Mouse (Mus musculus): Measurements from ENCODE around the gene Dcdc2b. TPM values are rescaled to one million over a fixed set of nuclear protein-coding genes. Genes with fewer than 3 reads are reported as not detected.

Gene Dcdc2b
- polyA plus RNA-seq, 1 experiment from 2014 or later = 1.7 TPM

DNA sequence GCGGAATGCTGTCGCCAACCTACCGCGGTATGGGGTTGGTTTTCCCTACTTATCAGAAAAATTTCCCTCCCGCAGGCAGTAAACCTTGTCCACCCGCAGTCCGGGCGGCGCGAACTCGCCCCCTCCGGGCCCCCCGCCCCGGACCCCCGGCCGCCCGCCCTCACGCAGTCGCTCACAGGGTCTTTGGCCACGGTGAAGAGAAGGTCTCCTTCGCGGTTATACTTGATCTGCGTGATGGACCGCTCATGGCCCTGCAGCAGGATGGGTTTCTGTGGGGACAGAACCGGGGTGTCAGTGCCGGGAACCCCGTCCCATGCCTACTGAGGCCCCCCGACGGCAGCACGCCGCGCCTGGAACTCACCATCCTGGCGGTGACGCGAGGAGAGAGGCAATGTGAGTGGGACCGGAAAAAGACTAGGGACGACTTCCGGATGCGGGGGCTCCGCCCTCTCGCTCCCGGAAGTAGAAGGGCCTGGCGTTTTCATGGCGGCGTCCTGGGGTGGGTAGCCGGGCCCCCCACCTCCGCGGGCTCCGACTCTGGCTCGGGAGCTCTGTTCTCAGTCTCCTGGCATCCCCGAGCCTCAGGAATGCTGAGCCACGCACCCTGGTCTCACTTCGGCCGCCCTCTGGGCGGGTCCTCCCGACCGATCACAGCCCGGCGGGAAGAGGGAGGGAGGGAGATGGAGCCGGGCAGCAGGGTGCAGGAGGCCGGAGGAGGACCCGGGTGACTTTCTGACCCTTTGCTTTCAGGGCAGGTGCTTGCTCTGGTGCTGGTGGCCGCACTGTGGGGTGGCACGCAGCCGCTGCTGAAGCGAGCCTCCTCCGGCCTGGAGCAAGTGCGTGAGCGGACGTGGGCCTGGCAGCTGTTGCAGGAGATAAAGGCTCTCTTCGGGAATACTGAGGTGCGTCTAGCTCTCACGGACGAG, 13.6 kb downstream of the Dcdc2b start, which contains the start of the genes Eif3i and Tmem234:
TSS of gene Eif3i (minus strand) at position 416 of the 926 bp plus-strand sequence.
TSS of gene Tmem234 (plus strand) at position 436 of the 926 bp plus-strand sequence.
- Histone ChIP-seq H3K36me3 (peaks cover 41% of the 10 kb centered on the region), H3K27me3 (no peaks in the 10 kb centered on the region), H3K4me2 (peak within 1 kb of the TSS; percentile 85), H3K27ac (peak within 1 kb of the TSS; percentile 82), H3K4me3 (peak within 1 kb of the TSS; percentile 96), H3K4me1 (replicated peaks) (peaks cover 26% of the 10 kb centered on the region), H3K9me3 (replicated peaks) (no peaks in the 10 kb centered on the region), H3K9ac (peak within 1 kb of the TSS; percentile 91)
- under 1% methylated on average over 74 of the region's 74 CpGs for WGBS
- peak; percentile 87 for ATAC-seq (replicated peaks; ENCODE audit: insufficient number of reproducible peaks, insufficient read depth, low FRiP score, low read depth)

DNA sequence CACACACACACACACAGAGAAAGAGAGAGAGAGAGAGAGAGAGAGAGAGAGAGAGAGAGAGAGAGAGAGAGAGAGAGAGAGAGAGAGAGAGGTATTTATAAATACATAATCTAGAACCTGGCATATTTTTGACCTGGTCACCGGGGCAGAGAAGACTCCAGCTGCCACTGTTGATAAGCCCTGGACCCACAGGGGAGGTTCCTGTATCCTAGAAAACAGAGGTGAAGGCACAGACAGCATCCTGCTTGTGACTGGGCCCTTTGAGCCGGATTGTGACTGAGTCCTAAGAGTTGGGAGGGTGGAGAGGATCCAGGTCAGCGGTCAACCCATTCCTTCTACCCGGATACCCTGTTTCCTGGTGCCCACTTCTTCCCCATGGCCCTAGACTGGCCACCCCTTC, 25.2 kb downstream of the Dcdc2b start:
- Histone ChIP-seq H3K36me3 (peaks cover 30% of the 10 kb centered on the region), H3K4me1 (replicated peaks) (peaks cover 13% of the 10 kb centered on the region), H3K4me2 (no peak overlapping the region), H3K4me3 (no peak overlapping the region), H3K9me3 (replicated peaks) (no peaks in the 10 kb centered on the region), H3K9ac (no peak overlapping the region), H3K27me3 (no peaks in the 10 kb centered on the region), H3K27ac (no peak overlapping the region)
- WGBS = 55% methylated on average over 4 of the region's 4 CpGs
- ATAC-seq (replicated peaks; ENCODE audit: insufficient number of reproducible peaks, insufficient read depth, low FRiP score, low read depth) = no peak

DNA sequence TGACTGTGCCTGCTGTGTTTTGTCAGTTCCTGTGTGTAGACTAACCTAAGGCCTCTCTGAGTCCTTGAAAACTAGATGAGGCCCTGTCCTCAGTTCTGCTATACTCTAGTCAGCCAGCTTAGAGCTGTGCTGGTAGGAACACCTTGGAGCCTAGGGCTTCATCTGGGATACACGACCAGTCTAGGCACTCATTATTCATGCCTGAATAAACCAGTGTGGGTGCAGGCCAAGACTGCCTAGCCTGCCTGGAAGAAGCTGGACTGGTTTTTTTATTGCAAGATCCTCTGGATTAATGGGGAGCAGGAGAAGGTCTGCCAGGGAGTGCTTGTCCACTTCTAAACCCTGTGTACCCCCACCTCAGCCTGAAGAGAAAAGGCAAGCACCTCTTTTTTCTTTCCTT, 27.1 kb downstream of the Dcdc2b start:
- Histone ChIP-seq H3K27ac (no peak overlapping the region), H3K9ac (no peak overlapping the region), H3K4me1 (replicated peaks) (peaks cover 13% of the 10 kb centered on the region), H3K4me3 (no peak overlapping the region), H3K4me2 (no peak overlapping the region), H3K36me3 (peaks cover 13% of the 10 kb centered on the region), H3K9me3 (replicated peaks) (no peaks in the 10 kb centered on the region), H3K27me3 (no peaks in the 10 kb centered on the region)
- no peak for ATAC-seq (replicated peaks; ENCODE audit: insufficient number of reproducible peaks, insufficient read depth, low FRiP score, low read depth)
- 54% methylated on average over 1 of the region's 1 CpGs for WGBS

DNA sequence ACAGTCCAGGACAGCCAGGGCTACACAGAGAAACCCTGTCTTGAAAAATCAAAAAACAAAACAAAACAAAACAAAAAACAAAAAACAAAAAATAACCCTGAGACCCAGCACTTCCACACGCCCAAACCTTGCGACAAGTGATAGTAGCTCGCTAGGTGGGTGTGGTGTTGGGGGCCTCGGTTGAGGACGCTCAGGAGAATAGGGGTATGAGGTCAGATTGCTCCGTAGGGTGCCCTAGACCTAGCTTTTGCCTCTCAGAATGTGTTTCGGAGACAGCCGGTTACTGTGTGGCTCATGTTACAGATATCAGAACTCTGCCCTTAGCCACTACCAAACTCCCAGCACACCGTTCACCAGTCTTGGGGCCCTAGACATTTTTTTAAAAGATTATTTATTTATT, 28.3 kb downstream of the Dcdc2b start:
- no peak overlapping the region; the same call in 1 of the 2 replicates for H3K4me3 ChIP-seq
- H3K27ac ChIP-seq = 0 out of 2 replicates have a peak overlapping the region, but pooled peaks have one; percentile 70
- ATAC-seq (replicated peaks; ENCODE audit: insufficient number of reproducible peaks, insufficient read depth, low FRiP score, low read depth) = no peak
- no peaks in the 10 kb centered on the region for H3K27me3 ChIP-seq
- H3K4me2 ChIP-seq = peak overlapping the region; percentile 88
- no peaks in the 10 kb centered on the region for H3K9me3 ChIP-seq (replicated peaks)
- H3K9ac ChIP-seq = no peak overlapping the region
- 79% methylated on average over 9 of the region's 9 CpGs for WGBS
- H3K4me1 ChIP-seq (replicated peaks) = peaks cover 13% of the 10 kb centered on the region
- H3K36me3 ChIP-seq = peaks cover 2% of the 10 kb centered on the region; the same call in 1 of the 2 replicates

DNA sequence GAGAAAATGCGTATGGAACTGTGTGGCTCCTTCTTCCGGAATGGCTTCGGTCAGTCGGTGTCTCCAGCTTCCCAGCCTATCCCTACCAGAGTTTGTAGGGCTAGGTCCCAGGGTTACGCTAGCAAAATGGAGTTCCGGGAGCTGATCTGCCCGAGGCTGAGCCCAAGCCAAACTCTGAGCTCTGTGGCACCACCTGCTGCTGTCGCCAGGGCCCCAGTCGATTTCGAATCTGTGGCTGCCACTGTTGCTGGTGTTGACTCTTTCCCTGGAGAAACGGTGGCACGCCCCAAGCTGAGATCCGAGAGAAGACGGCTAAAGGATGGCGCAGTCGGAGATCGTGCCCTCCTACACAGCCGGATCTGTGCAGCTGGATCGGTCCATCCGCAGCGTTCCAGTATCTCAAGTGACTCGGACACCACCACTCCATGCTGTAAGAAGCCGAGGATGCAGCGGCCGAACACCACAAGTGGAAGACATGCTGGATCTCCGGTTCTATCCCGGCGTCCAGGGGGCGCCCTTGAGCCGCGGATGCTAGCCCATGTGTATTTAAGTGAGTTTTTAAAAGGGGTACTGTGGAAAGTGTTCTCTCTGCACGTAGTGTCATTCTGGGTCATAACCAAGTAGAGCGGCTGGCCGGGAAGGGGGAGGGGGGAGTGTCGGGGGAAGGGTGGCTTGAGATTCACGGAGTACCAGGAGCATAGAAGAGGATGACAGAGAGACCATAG, 29.0 kb downstream of the Dcdc2b start:
- Histone ChIP-seq H3K4me2 (peak overlapping the region; percentile 88), H3K27ac (peak overlapping the region; percentile 70), H3K9ac (peak overlapping the region; percentile 58), H3K27me3 (no peaks in the 10 kb centered on the region), H3K4me1 (replicated peaks) (peaks cover 16% of the 10 kb centered on the region), H3K36me3 (no peaks in the 10 kb centered on the region), H3K4me3 (peak overlapping the region; percentile 58), H3K9me3 (replicated peaks) (no peaks in the 10 kb centered on the region)
- peak; percentile 71 for ATAC-seq (replicated peaks; ENCODE audit: insufficient number of reproducible peaks, insufficient read depth, low FRiP score, low read depth)
- WGBS = 3% methylated on average over 36 of the region's 36 CpGs

- Histone ChIP-seq H3K9me3 (replicated peaks) (no peaks in the 10 kb centered on the region), H3K4me1 (replicated peaks) (peaks cover 16% of the 10 kb centered on the region), H3K27ac (peak overlapping the region; percentile 70), H3K4me2 (peak overlapping the region; percentile 88), H3K27me3 (no peaks in the 10 kb centered on the region), H3K4me3 (peak overlapping the region; percentile 58), H3K9ac (peak overlapping the region; percentile 58; the same call in 1 of the 2 replicates), H3K36me3 (no peaks in the 10 kb centered on the region)
- ATAC-seq (replicated peaks; ENCODE audit: insufficient number of reproducible peaks, insufficient read depth, low FRiP score, low read depth) = no peak
- WGBS = 58% methylated on average over 1 of the region's 1 CpGs
These were observed 29.7 kb downstream of the Dcdc2b start for GRCm38 (mm10) chr4:129584370-129584769.

GRCm38 (mm10) chr4:129582251-129582650, 31.8 kb downstream of the Dcdc2b start:
- 79% methylated on average over 1 of the region's 1 CpGs for whole genome bisulfite sequencing
- no peak for ATAC-seq (replicated peaks; ENCODE audit: insufficient number of reproducible peaks, insufficient read depth, low FRiP score, low read depth)
- H3K4me1 ChIP-seq (replicated peaks) = peaks cover 16% of the 10 kb centered on the region

DNA sequence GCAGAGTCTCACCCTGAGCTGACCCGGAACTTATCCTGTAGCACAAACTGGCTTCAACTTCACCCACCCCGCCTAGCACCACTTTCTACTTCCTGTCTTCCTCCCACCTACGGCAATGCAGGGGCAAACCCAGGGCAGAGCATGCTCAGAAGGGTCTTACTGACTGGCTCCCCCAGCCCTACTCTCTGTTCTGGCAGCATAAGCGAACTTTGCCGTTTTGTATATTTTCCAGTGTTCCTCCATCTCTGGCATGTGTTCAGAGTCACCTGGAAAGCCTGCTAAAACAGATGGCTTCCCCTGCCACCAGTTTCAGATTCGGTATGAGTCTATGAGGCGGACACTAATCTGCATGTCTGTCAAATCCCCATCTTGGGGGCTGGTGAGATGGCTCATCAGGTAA, 33.7 kb downstream of the Dcdc2b start:
- peak overlapping the region; percentile 62 for H3K27ac ChIP-seq
- H3K4me2 ChIP-seq = no peak overlapping the region
- H3K36me3 ChIP-seq = no peaks in the 10 kb centered on the region
- no peak overlapping the region for H3K9ac ChIP-seq
- no peaks in the 10 kb centered on the region for H3K27me3 ChIP-seq
- WGBS = 67% methylated on average over 7 of the region's 7 CpGs
- H3K4me1 ChIP-seq (replicated peaks) = peaks cover 17% of the 10 kb centered on the region
- H3K9me3 ChIP-seq (replicated peaks) = no peaks in the 10 kb centered on the region
- no peak overlapping the region for H3K4me3 ChIP-seq
- ATAC-seq (replicated peaks; ENCODE audit: insufficient number of reproducible peaks, insufficient read depth, low FRiP score, low read depth) = no peak

More at GRCm38 (mm10) chr4:129582251-129582650, 31.8 kb downstream of the Dcdc2b start:
- no peaks in the 10 kb centered on the region for H3K27me3 ChIP-seq
- H3K27ac ChIP-seq = no peak overlapping the region
- no peak overlapping the region for H3K9ac ChIP-seq
- no peak overlapping the region for H3K4me3 ChIP-seq
- no peaks in the 10 kb centered on the region for H3K9me3 ChIP-seq (replicated peaks)
- H3K4me2 ChIP-seq = no peak overlapping the region
- H3K36me3 ChIP-seq = no peaks in the 10 kb centered on the region

DNA sequence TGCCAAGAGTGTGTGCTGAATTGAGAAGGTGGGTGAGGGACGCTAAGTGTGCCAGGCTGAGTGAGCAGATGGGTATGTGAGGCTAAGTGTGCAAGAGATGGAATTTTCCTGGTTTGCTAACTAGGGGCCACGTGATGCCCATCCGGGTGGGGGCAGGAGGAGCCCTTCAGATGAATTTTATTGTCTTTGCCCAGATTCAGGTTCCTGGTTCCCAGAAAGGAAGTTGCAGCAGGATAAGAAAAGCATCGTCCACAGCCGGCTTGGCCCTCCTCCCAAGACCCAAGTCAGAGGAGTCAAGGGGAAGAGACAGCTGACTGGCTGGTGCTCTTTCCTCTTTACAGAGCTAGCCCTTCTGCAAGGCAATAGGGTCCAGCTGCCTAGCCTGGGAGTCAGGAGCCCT, 35.6 kb downstream of the Dcdc2b start, which contains the start of gene Fam167b:
TSS of gene Fam167b (minus strand) at position 84 of the 400 bp plus-strand sequence.
- H3K4me2 ChIP-seq = peak within 1 kb of the TSS; percentile 34
- no peaks in the 10 kb centered on the region for H3K9me3 ChIP-seq (replicated peaks)
- peaks cover 10% of the 10 kb centered on the region for H3K4me1 ChIP-seq (replicated peaks)
- H3K36me3 ChIP-seq = no peaks in the 10 kb centered on the region
- 61% methylated on average over 5 of the region's 5 CpGs for WGBS
- ATAC-seq (replicated peaks; ENCODE audit: insufficient number of reproducible peaks, insufficient read depth, low FRiP score, low read depth) = no peak
- no peaks in the 10 kb centered on the region for H3K27me3 ChIP-seq
- H3K4me3 ChIP-seq = peak within 1 kb of the TSS; percentile 12
- no peak within 1 kb of the TSS for H3K9ac ChIP-seq
- H3K27ac ChIP-seq = peak within 1 kb of the TSS; percentile 69

GRCm38 (mm10) chr4:129577688-129578087, 36.4 kb downstream of the Dcdc2b start:
- Histone ChIP-seq H3K4me3 (no peak overlapping the region), H3K27me3 (no peaks in the 10 kb centered on the region), H3K9ac (no peak overlapping the region), H3K4me1 (replicated peaks) (peaks cover 13% of the 10 kb centered on the region), H3K27ac (peak overlapping the region; percentile 69), H3K36me3 (no peaks in the 10 kb centered on the region), H3K4me2 (0 out of 2 replicates have a peak overlapping the region, but pooled peaks have one; percentile 34), H3K9me3 (replicated peaks) (no peaks in the 10 kb centered on the region)
- no peak for ATAC-seq (replicated peaks; ENCODE audit: insufficient number of reproducible peaks, insufficient read depth, low FRiP score, low read depth)
- 70% methylated on average over 7 of the region's 7 CpGs for WGBS

Measured in heart, embryonic 15.5 days (tissue).